Mouse (Mus musculus): ENCODE measurements around the gene Sema6c. TPM values are rescaled to one million over a fixed set of nuclear protein-coding genes. Genes with fewer than 3 reads are reported as not detected.

The Sema6c gene
- polyA plus RNA-seq, 1 experiment from 2014 or later: 39.0 TPM

DNA sequence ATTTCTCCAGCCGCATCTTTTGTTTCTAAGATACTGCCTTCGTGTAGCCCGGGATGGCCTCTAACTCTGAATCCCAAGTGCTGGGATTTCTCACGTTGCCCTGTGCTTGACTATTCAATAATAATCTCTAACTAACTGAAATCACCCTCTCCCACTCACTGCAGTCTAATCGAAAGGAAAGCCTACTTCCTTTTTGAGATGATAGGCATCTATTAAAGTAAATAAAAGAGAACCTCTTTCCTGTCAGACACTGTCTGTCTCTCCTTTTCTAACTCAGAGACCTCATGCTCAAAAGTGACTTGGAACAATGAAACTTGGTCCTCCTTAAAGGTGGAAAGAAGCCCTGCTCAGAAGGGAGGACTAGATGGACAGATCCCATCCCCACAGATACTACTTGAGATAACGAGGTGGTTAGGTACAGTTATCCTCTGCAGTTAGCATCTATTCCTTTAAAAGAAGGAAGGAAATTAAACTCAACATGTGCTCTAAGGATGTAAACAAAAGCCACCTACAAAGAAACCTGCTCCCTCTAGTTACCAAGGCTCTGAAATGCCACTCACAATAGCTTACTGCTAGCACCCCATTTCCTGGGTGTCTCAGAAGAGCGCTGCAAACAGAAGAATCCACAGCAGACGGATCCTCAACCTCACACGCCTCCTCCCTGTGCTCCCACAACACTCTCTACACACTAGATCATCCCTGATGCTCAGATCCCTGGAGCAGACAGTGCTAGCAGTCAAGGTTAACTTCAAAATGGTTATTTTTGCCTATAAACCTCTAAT is 24.7 kb downstream of the Sema6c start:
- DNase-seq (no peak), ATAC-seq (ENCODE audit: low FRiP score, low TSS enrichment) (no peak)
- Histone ChIP-seq H3K27me3 (ENCODE audit: control insufficient read depth, insufficient read depth, low read length) (no peaks in the 10 kb centered on the region), H3K4me1 (ENCODE audit: control insufficient read depth, insufficient read depth, low read length) (no peaks in the 10 kb centered on the region), H3K9me3 (ENCODE audit: control insufficient read depth, low read length) (no peaks in the 10 kb centered on the region), H3K27ac (replicated peaks; ENCODE audit: low read depth, low read length) (no peak overlapping the region), H3K9ac (replicated peaks; ENCODE audit: low read length) (no peak overlapping the region), H3K4me2 (ENCODE audit: low read length) (no peak overlapping the region), H3K4me3 (replicated peaks; ENCODE audit: low read depth, low read length) (no peak overlapping the region), H3K36me3 (ENCODE audit: control insufficient read depth, insufficient read depth, low read length) (peaks cover 61% of the 10 kb centered on the region)
- WGBS: 93% methylated on average over 9 of the region's 9 CpGs

DNA sequence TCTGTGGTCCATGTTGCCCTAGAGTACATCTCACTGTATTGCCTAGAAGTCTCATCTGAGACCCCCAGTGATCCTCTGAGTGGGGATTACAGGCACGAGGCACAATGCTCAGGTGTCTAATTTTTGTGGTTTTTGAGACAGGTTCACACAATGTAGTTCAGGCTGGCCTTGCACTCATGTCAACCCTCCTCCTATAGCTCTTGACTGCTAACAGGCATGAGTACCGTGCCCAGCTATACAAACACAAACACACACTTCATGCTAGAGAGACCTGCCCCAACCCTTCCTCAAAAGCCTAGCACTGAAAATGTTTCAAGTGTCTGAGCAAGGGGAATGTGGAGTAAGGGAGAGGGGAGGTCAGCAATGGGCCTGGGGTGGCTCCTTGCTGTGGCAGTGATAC is 25.8 kb downstream of the Sema6c start:
- no peak for DNase-seq
- no peak overlapping the region for H3K4me2 ChIP-seq (ENCODE audit: low read length)
- peaks cover 66% of the 10 kb centered on the region for H3K36me3 ChIP-seq (ENCODE audit: control insufficient read depth, insufficient read depth, low read length)
- H3K9me3 ChIP-seq (ENCODE audit: control insufficient read depth, low read length): no peaks in the 10 kb centered on the region
- H3K27ac ChIP-seq (replicated peaks; ENCODE audit: low read depth, low read length): no peak overlapping the region
- H3K4me3 ChIP-seq (replicated peaks; ENCODE audit: low read depth, low read length): no peak overlapping the region
- 89% methylated on average over 2 of the region's 2 CpGs for WGBS
- ATAC-seq (ENCODE audit: low FRiP score, low TSS enrichment): no peak
- H3K4me1 ChIP-seq (ENCODE audit: control insufficient read depth, insufficient read depth, low read length): no peaks in the 10 kb centered on the region
- H3K9ac ChIP-seq (replicated peaks; ENCODE audit: low read length): no peak overlapping the region
- H3K27me3 ChIP-seq (ENCODE audit: control insufficient read depth, insufficient read depth, low read length): no peaks in the 10 kb centered on the region

DNA sequence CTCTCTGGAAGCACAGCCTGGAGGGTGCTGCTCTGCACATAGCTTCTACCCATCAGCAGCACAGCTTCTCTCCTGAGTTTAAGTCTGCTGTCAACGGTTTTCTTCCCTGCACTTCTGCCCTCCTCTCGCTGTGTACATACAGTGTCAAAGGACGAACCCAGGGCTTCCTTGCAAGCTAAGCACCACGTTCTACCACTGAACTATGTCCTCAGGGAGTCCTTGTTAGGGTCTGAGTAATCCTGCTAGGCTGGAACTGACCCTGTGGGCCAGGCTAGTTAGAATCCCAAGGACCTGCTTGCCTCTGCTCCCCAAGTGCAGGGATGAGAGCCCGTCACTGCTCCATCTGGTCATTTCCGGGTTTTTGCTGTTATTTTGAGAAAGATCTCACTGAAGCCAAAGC is 26.6 kb downstream of the Sema6c start:
- Histone ChIP-seq H3K4me2 (ENCODE audit: low read length) (no peak overlapping the region), H3K9me3 (ENCODE audit: control insufficient read depth, low read length) (no peaks in the 10 kb centered on the region), H3K9ac (replicated peaks; ENCODE audit: low read length) (no peak overlapping the region), H3K4me1 (ENCODE audit: control insufficient read depth, insufficient read depth, low read length) (no peaks in the 10 kb centered on the region), H3K27ac (replicated peaks; ENCODE audit: low read depth, low read length) (no peak overlapping the region), H3K36me3 (ENCODE audit: control insufficient read depth, insufficient read depth, low read length) (peaks cover 66% of the 10 kb centered on the region), H3K4me3 (replicated peaks; ENCODE audit: low read depth, low read length) (no peak overlapping the region), H3K27me3 (ENCODE audit: control insufficient read depth, insufficient read depth, low read length) (no peaks in the 10 kb centered on the region)
- ATAC-seq (ENCODE audit: low FRiP score, low TSS enrichment) (no peak), DNase-seq (no peak)
- WGBS: 92% methylated on average over 6 of the region's 6 CpGs

DNA sequence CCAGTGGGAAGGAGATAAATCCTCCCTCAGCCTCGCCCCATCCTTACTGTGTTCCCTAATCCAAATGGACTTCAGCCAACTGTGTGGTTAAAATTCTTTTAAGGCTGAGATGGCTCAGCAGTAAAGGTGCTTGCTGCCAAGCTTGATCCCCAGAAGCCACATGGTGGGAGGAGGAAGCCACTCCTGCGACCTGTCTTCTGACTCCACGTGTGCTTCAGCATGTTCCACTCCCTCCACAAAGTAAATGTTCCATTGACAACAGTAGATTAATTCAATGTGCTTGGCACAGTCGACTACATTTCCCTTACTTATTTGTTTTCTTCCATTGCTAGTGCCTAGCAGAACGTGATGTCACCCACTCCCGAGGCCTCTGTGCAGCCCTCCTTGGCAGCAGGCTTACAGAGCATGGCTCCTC is 34.5 kb downstream of the Sema6c start:
- Histone ChIP-seq H3K4me2 (ENCODE audit: low read length) (no peak overlapping the region), H3K27ac (replicated peaks; ENCODE audit: low read depth, low read length) (no peak overlapping the region), H3K4me1 (ENCODE audit: control insufficient read depth, insufficient read depth, low read length) (no peaks in the 10 kb centered on the region), H3K4me3 (replicated peaks; ENCODE audit: low read depth, low read length) (no peak overlapping the region), H3K9ac (replicated peaks; ENCODE audit: low read length) (no peak overlapping the region), H3K36me3 (ENCODE audit: control insufficient read depth, insufficient read depth, low read length) (peaks cover 63% of the 10 kb centered on the region), H3K9me3 (ENCODE audit: control insufficient read depth, low read length) (no peaks in the 10 kb centered on the region), H3K27me3 (ENCODE audit: control insufficient read depth, insufficient read depth, low read length) (no peaks in the 10 kb centered on the region)
- DNase-seq (no peak), ATAC-seq (ENCODE audit: low FRiP score, low TSS enrichment) (no peak)
- 80% methylated on average over 6 of the region's 6 CpGs for WGBS

DNA sequence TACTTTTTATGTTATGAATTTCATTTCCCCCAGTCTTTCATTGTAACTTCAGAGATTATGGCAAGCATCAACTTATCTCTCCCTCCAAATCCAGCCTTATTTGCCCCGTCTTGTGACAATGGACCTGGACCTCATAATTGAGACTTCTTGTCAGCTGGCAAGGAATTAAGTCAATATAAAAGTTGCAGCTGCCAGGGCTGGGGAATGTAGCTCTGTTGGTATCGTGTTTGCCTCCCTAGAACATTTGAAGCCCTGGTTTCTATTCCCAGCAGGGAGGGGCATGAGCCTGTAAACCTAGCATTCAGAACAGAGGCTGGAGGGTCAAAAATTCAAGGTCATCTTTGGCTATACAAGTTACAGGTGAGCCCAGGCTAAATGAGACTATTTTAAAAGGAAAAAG is 35.5 kb downstream of the Sema6c start:
- no peaks in the 10 kb centered on the region for H3K4me1 ChIP-seq (ENCODE audit: control insufficient read depth, insufficient read depth, low read length)
- no peak overlapping the region for H3K4me2 ChIP-seq (ENCODE audit: low read length)
- H3K27me3 ChIP-seq (ENCODE audit: control insufficient read depth, insufficient read depth, low read length): no peaks in the 10 kb centered on the region
- peaks cover 64% of the 10 kb centered on the region for H3K36me3 ChIP-seq (ENCODE audit: control insufficient read depth, insufficient read depth, low read length)
- no peaks in the 10 kb centered on the region for H3K9me3 ChIP-seq (ENCODE audit: control insufficient read depth, low read length)
- H3K4me3 ChIP-seq (replicated peaks; ENCODE audit: low read depth, low read length): no peak overlapping the region
- H3K27ac ChIP-seq (replicated peaks; ENCODE audit: low read depth, low read length): no peak overlapping the region
- H3K9ac ChIP-seq (replicated peaks; ENCODE audit: low read length): no peak overlapping the region
- no peak for ATAC-seq (ENCODE audit: low FRiP score, low TSS enrichment)
- WGBS: 79% methylated on average over 2 of the region's 2 CpGs
- DNase-seq: no peak

DNA sequence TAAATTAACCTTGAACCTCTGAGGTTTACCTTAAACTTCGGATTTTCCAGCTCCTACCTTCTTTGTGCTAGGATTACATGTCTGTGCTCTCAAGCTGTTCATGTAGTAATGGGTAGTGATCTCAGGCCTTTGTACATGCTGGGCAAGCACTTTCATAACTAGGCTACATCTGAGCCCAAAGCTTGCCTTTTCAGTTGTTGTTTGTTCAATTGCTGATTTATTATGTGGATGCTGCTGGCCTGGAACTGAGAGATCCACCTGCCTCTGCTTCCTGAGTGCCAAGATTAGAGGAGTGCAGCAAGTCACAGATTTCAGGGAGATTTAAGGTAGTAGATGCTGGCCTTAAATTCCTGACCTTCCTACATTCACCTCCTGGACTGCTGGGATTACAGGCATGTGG is 38.8 kb downstream of the Sema6c start:
- Histone ChIP-seq H3K9ac (replicated peaks; ENCODE audit: low read length) (no peak overlapping the region), H3K4me1 (ENCODE audit: control insufficient read depth, insufficient read depth, low read length) (no peaks in the 10 kb centered on the region), H3K27ac (replicated peaks; ENCODE audit: low read depth, low read length) (no peak overlapping the region), H3K4me2 (ENCODE audit: low read length) (no peak overlapping the region), H3K27me3 (ENCODE audit: control insufficient read depth, insufficient read depth, low read length) (no peaks in the 10 kb centered on the region), H3K36me3 (ENCODE audit: control insufficient read depth, insufficient read depth, low read length) (peaks cover 82% of the 10 kb centered on the region), H3K9me3 (ENCODE audit: control insufficient read depth, low read length) (no peaks in the 10 kb centered on the region), H3K4me3 (replicated peaks; ENCODE audit: low read depth, low read length) (no peak overlapping the region)
- WGBS: 85% methylated on average over 1 of the region's 1 CpGs
- DNase-seq: no peak
- no peak for ATAC-seq (ENCODE audit: low FRiP score, low TSS enrichment)

DNA sequence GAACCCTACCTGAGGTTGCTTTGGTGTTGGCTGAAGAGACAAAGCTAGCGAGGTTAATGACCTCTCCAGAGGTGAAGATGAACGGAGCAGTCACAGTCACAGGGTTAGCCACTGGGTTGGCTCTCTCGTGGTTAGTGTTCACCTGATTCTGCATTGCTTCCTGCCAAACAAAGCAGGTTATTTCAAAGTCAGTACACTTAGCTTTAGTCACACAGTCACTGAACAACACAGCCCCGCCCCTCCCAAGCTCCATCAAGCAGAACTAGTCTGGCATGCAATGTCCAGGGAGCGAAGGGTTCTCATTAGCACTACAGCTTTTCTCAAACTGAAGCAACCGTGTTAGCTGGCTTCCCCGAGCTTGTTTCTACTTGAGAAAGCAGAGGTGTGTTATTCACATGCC is 39.9 kb downstream of the Sema6c start:
- Histone ChIP-seq H3K27me3 (ENCODE audit: control insufficient read depth, insufficient read depth, low read length) (no peaks in the 10 kb centered on the region), H3K9ac (replicated peaks; ENCODE audit: low read length) (no peak overlapping the region), H3K27ac (replicated peaks; ENCODE audit: low read depth, low read length) (no peak overlapping the region), H3K4me2 (ENCODE audit: low read length) (no peak overlapping the region), H3K4me3 (replicated peaks; ENCODE audit: low read depth, low read length) (no peak overlapping the region), H3K4me1 (ENCODE audit: control insufficient read depth, insufficient read depth, low read length) (no peaks in the 10 kb centered on the region), H3K36me3 (ENCODE audit: control insufficient read depth, insufficient read depth, low read length) (peaks cover 84% of the 10 kb centered on the region), H3K9me3 (ENCODE audit: control insufficient read depth, low read length) (no peaks in the 10 kb centered on the region)
- DNase-seq (no peak), ATAC-seq (ENCODE audit: low FRiP score, low TSS enrichment) (no peak)
- WGBS: 56% methylated on average over 7 of the region's 7 CpGs

DNA sequence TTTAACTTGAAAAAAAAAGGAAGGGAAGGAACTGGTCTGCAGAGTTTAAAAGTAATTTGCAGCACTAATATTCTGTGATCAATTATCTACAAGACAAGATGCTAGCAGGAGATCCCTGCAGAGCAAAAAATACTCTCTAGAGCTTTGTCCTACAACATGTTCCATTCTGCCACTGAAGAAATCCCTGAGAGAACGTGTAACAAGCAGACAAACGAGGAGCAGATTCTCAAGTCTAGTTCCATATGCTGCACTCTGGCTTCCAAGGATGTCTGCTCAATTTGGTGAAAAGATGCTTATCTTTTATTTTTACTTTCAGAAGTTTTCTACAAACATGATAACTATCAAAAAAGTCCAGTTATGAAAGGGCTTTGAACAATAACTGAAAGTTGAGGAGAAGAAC is 40.3 kb downstream of the Sema6c start:
- Histone ChIP-seq H3K27ac (replicated peaks; ENCODE audit: low read depth, low read length) (no peak overlapping the region), H3K4me3 (replicated peaks; ENCODE audit: low read depth, low read length) (no peak overlapping the region), H3K27me3 (ENCODE audit: control insufficient read depth, insufficient read depth, low read length) (no peaks in the 10 kb centered on the region), H3K9me3 (ENCODE audit: control insufficient read depth, low read length) (no peaks in the 10 kb centered on the region), H3K4me2 (ENCODE audit: low read length) (no peak overlapping the region), H3K9ac (replicated peaks; ENCODE audit: low read length) (no peak overlapping the region), H3K36me3 (ENCODE audit: control insufficient read depth, insufficient read depth, low read length) (peaks cover 85% of the 10 kb centered on the region), H3K4me1 (ENCODE audit: control insufficient read depth, insufficient read depth, low read length) (no peaks in the 10 kb centered on the region)
- WGBS: 69% methylated on average over 2 of the region's 2 CpGs
- DNase-seq (no peak), ATAC-seq (ENCODE audit: low FRiP score, low TSS enrichment) (no peak)

DNA sequence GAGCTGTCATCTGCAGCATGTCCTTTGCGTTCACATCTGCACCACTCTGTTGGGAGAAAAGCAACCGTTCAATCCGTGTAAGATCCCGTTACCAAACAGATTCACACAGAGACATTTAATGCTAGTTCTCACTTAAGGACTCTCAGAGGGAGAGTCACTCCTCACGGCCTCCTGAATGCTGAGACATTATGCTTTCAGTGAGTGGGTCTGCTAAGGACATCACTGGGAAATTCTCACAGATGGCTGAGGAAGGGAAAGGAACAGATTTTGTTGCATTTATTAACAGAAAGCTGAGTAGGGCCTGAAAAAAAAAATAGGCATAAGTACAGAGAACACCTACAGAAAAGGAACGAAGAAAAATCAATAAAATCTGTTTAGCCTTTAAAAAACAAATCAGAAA is 43.6 kb downstream of the Sema6c start:
- Histone ChIP-seq H3K27ac (replicated peaks; ENCODE audit: low read depth, low read length) (no peak overlapping the region), H3K9me3 (ENCODE audit: control insufficient read depth, low read length) (no peaks in the 10 kb centered on the region), H3K4me3 (replicated peaks; ENCODE audit: low read depth, low read length) (no peak overlapping the region), H3K27me3 (ENCODE audit: control insufficient read depth, insufficient read depth, low read length) (no peaks in the 10 kb centered on the region), H3K9ac (replicated peaks; ENCODE audit: low read length) (no peak overlapping the region), H3K36me3 (ENCODE audit: control insufficient read depth, insufficient read depth, low read length) (peaks cover 84% of the 10 kb centered on the region), H3K4me1 (ENCODE audit: control insufficient read depth, insufficient read depth, low read length) (no peaks in the 10 kb centered on the region), H3K4me2 (ENCODE audit: low read length) (no peak overlapping the region)
- no peak for DNase-seq
- no peak for ATAC-seq (ENCODE audit: low FRiP score, low TSS enrichment)
- WGBS: 94% methylated on average over 6 of the region's 6 CpGs

All from midbrain, embryonic 14.5 days (tissue).